Mouse (Mus musculus) heart, embryonic 16.5 days (tissue): ENCODE results near the gene H2-M9. TPM values are rescaled to one million over a fixed set of nuclear protein-coding genes. Genes with fewer than 3 reads are reported as not detected.

Experiments
- ATAC-seq: fragments of 200-750 bp; cut with Nextera tagmentation; replicated peaks from 2 replicates; pipeline ENCODE4 v1.8.0; 2017; ENCODE audit warnings: moderate number of reproducible peaks; ENCODE audit not compliant: insufficient read depth, low FRiP score; ENCODE audit errors: extremely low read depth
- H3K27ac ChIP-seq: fragments of 300-500 bp; sonication (generic); 2 replicates; pipeline ENCODE4 v1.5.1; 2014; ENCODE audit warnings: mild to moderate bottlenecking, low read length, control low read depth, moderate library complexity
- H3K27me3 ChIP-seq: fragments of 300-500 bp; sonication (generic); 2 replicates; pipeline ENCODE4 v1.6.1; 2014; ENCODE audit warnings: low read length, mixed read lengths; ENCODE audit not compliant: control insufficient read depth, insufficient read depth
- H3K36me3 ChIP-seq: fragments of 300-500 bp; sonication (generic); 2 replicates; pipeline ENCODE4 v1.6.1; 2014; ENCODE audit not compliant: control insufficient read depth, insufficient read depth
- H3K4me1 ChIP-seq: fragments of 300-500 bp; sonication (generic); 2 replicates; pipeline ENCODE4 v1.6.1; 2014; ENCODE audit warnings: low read length, mixed read lengths; ENCODE audit not compliant: control insufficient read depth, insufficient read depth
- H3K4me2 ChIP-seq: fragments of 300-500 bp; sonication (generic); 2 replicates; pipeline ENCODE4 v1.6.1; 2014; ENCODE audit warnings: low read depth, mild to moderate bottlenecking, control low read depth, low read length
- H3K4me3 ChIP-seq: fragments of 300-500 bp; sonication (generic); 2 replicates; pipeline ENCODE4 v1.5.1; 2014; ENCODE audit warnings: mild to moderate bottlenecking, control low read depth, low read length
- H3K9ac ChIP-seq: fragments of 300-500 bp; sonication (generic); 2 replicates; pipeline ENCODE4 v1.6.1; 2014; ENCODE audit warnings: low read length, control low read depth
- H3K9me3 ChIP-seq: fragments of 300-500 bp; sonication (generic); replicated peaks from 2 replicates; pipeline ENCODE4 v1.6.1; 2016; ENCODE audit warnings: low read length; ENCODE audit not compliant: control insufficient read depth
- WGBS: fragments of 180-500 bp; shearing (Covaris S2); extraction: QIAGEN DNeasy Blood & Tissue Kit; methylation state at CpG from one replicate; pipeline ENCODE4 v1.1.7; 2014; 5-methylcytosine and 5-hydroxymethylcytosine counted together
- polyA plus RNA-seq: library from polyadenylated mRNA; unstranded; fragments of >200 nt; fragmentation: Nextera tagmentation; extraction: Ambion mirVana; gene quantifications from 2 replicates; pipeline ENCODE4 v1.2.1, GENCODE M21; 2015

The H2-M9 gene
- not detected in 2 replicates for polyA plus RNA-seq

- Histone ChIP-seq H3K9ac (no peak within 1 kb of the TSS), H3K4me3 (no peak within 1 kb of the TSS), H3K9me3 (no peaks in the 10 kb centered on the region), H3K4me1 (no peaks in the 10 kb centered on the region), H3K27me3 (no peaks in the 10 kb centered on the region), H3K27ac (no peak within 1 kb of the TSS), H3K36me3 (no peaks in the 10 kb centered on the region), H3K4me2 (no peak within 1 kb of the TSS)
- no peak for ATAC-seq
- 89% methylated on average over 3 of the region's 3 CpGs for WGBS
Measured at GRCm38 (mm10) chr17:36642566-36642965, at the start of gene H2-M9. Gene H2-M9, minus strand, starts transcription at chr17:36642666.

GRCm38 (mm10) chr17:36672119-36672518 is 29.7 kb upstream of the H2-M9 start, which contains the start of gene H2-M1:
Gene H2-M1, minus strand, starts transcription at chr17:36672219.
- H3K4me3 ChIP-seq: no peak within 1 kb of the TSS
- no peaks in the 10 kb centered on the region for H3K36me3 ChIP-seq
- no peak within 1 kb of the TSS for H3K27ac ChIP-seq
- no peaks in the 10 kb centered on the region for H3K4me1 ChIP-seq
- no peak within 1 kb of the TSS for H3K9ac ChIP-seq
- H3K27me3 ChIP-seq: no peaks in the 10 kb centered on the region
- no peak for ATAC-seq
- H3K4me2 ChIP-seq: no peak within 1 kb of the TSS
- no peaks in the 10 kb centered on the region for H3K9me3 ChIP-seq
- WGBS: 49% methylated on average over 3 of the region's 3 CpGs

Other genes starting within 250 kb of the H2-M9 start
- not detected in 2 replicates for gene H2-M10.4, start 180.3 kb downstream of the H2-M9 start, polyA plus RNA-seq
- not detected in 2 replicates for gene H2-M11, start 95.6 kb downstream of the H2-M9 start, polyA plus RNA-seq
- not detected in 2 replicates for gene H2-M1, start 29.6 kb upstream of the H2-M9 start, polyA plus RNA-seq
- gene H2-M10.5, start 130.2 kb upstream of the H2-M9 start, polyA plus RNA-seq: not detected in 2 replicates
- not detected in 2 replicates for gene H2-M10.6, start 169.5 kb upstream of the H2-M9 start, polyA plus RNA-seq
- 23.5 and 23.7 TPM in 2 replicates for gene Trim26, start 194.5 kb upstream of the H2-M9 start, polyA plus RNA-seq
- 0.13 TPM in 1 of 2 replicates, not detected in the other for gene Trim15, start 224.5 kb upstream of the H2-M9 start, polyA plus RNA-seq
- 5.8 and 6.1 TPM in 2 replicates for gene Trim10, start 226.9 kb upstream of the H2-M9 start, polyA plus RNA-seq
- gene Trim40, start 247.5 kb upstream of the H2-M9 start, polyA plus RNA-seq: 0.11 TPM in 1 of 2 replicates, not detected in the other